Mouse (Mus musculus) hindbrain, embryonic 15.5 days (tissue): ENCODE measurements around the gene Csmd2. TPM values are rescaled to one million over a fixed set of nuclear protein-coding genes. Genes with fewer than 3 reads are reported as not detected.

Source experiments
- ATAC-seq: fragments of 200-750 bp; cut with Nextera tagmentation; 2 replicates; pipeline ENCODE4 v1.8.0; 2017; ENCODE audit warnings: low read depth, moderate number of reproducible peaks, moderate TSS enrichment; ENCODE audit not compliant: low FRiP score
- H3K27ac ChIP-seq: fragments of 300-500 bp; sonication (generic); replicated peaks from 2 replicates; pipeline ENCODE4 v1.5.1; 2015; ENCODE audit warnings: mild to moderate bottlenecking, inconsistent platforms
- H3K27me3 ChIP-seq: fragments of 300-500 bp; sonication (generic); 2 replicates; pipeline ENCODE4 v1.6.1; 2015; ENCODE audit warnings: control low read depth, inconsistent platforms
- H3K36me3 ChIP-seq: fragments of 300-500 bp; sonication (generic); 2 replicates; pipeline ENCODE4 v1.6.1; 2015; ENCODE audit warnings: control low read depth, inconsistent platforms
- H3K4me1 ChIP-seq: fragments of 300-500 bp; sonication (generic); replicated peaks from 2 replicates; pipeline ENCODE4 v1.6.1; 2015; ENCODE audit warnings: control low read depth, inconsistent platforms
- H3K4me2 ChIP-seq: fragments of 300-500 bp; sonication (generic); 2 replicates; pipeline ENCODE4 v1.6.1; 2015; ENCODE audit warnings: moderate library complexity, mild to moderate bottlenecking, inconsistent platforms
- H3K4me3 ChIP-seq: fragments of 300-500 bp; sonication (generic); 2 replicates; pipeline ENCODE4 v1.5.1; 2015; ENCODE audit warnings: mild to moderate bottlenecking, inconsistent platforms
- H3K9ac ChIP-seq: fragments of 300-500 bp; sonication (generic); 2 replicates; pipeline ENCODE4 v1.6.1; 2015; ENCODE audit warnings: inconsistent platforms
- H3K9me3 ChIP-seq: fragments of 300-500 bp; sonication (generic); 2 replicates; pipeline ENCODE4 v1.6.1; 2016; ENCODE audit warnings: control low read depth, inconsistent platforms
- WGBS: fragments of 180-500 bp; shearing (Covaris S2); methylation state at CpG from one replicate; pipeline ENCODE4 v1.1.7; 2015; 5-methylcytosine and 5-hydroxymethylcytosine counted together
- polyA plus RNA-seq: library from polyadenylated mRNA; unstranded; fragments of >200 nt; fragmentation: Nextera tagmentation; extraction: Ambion mirVana; gene quantifications from 2 replicates; pipeline ENCODE4 v1.2.1, GENCODE M21; 2015

The Csmd2 gene
- polyA plus RNA-seq, 1 experiment from 2014 or later: 13.0 TPM

GRCm38 (mm10) chr4:128128546-128128945 is 140.9 kb downstream of the Csmd2 start:
- H3K27ac ChIP-seq: no peak overlapping the region
- no peak overlapping the region for H3K4me2 ChIP-seq
- no peak overlapping the region for H3K9ac ChIP-seq
- no peaks in the 10 kb centered on the region for H3K27me3 ChIP-seq
- WGBS: 67% methylated on average over 6 of the region's 6 CpGs
- H3K4me1 ChIP-seq: peaks cover 26% of the 10 kb centered on the region
- no peaks in the 10 kb centered on the region for H3K9me3 ChIP-seq
- no peak overlapping the region for H3K4me3 ChIP-seq
- no peak for ATAC-seq
- no peaks in the 10 kb centered on the region for H3K36me3 ChIP-seq

DNA sequence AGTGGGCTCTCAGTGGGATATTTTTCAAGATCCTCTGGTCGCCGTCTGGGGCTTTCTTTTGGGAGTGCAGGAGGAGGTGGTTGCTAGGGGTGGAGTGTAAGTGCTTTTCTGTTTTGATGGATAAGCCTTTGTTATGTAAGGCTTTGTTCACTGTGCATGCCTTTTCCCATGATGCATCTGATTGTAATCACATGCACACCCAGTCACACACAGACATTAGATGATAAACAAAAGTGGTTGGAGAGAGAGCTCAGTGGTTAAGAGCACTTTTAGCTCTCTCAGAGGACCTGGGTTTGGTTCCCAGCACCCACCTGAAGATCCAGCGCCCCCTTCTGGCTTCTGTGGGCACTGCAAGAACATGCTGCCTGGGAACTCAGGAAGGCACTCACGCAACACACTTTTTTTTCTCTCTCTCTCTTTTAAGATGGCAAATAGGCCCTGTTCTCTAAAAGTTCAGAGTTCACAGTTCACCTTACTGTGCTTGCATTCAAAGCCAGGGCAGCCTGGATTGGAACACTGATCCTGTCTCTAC is 143.0 kb downstream of the Csmd2 start:
- 50% methylated on average over 4 of the region's 4 CpGs for WGBS
- no peak for ATAC-seq
- Histone ChIP-seq H3K9ac (no peak overlapping the region), H3K4me2 (no peak overlapping the region), H3K27ac (no peak overlapping the region), H3K9me3 (no peaks in the 10 kb centered on the region), H3K4me1 (peaks cover 47% of the 10 kb centered on the region), H3K27me3 (no peaks in the 10 kb centered on the region), H3K36me3 (no peaks in the 10 kb centered on the region), H3K4me3 (no peak overlapping the region)

- no peak overlapping the region for H3K9ac ChIP-seq
- 77% methylated on average over 4 of the region's 4 CpGs for WGBS
- H3K36me3 ChIP-seq: no peaks in the 10 kb centered on the region
- H3K4me3 ChIP-seq: no peak overlapping the region
- peaks cover 47% of the 10 kb centered on the region for H3K4me1 ChIP-seq
- no peak overlapping the region for H3K27ac ChIP-seq
- no peak for ATAC-seq
- H3K4me2 ChIP-seq: no peak overlapping the region
- H3K27me3 ChIP-seq: no peaks in the 10 kb centered on the region
- H3K9me3 ChIP-seq: no peaks in the 10 kb centered on the region
Measured at GRCm38 (mm10) chr4:128131666-128132065, 144.0 kb downstream of the Csmd2 start.

DNA sequence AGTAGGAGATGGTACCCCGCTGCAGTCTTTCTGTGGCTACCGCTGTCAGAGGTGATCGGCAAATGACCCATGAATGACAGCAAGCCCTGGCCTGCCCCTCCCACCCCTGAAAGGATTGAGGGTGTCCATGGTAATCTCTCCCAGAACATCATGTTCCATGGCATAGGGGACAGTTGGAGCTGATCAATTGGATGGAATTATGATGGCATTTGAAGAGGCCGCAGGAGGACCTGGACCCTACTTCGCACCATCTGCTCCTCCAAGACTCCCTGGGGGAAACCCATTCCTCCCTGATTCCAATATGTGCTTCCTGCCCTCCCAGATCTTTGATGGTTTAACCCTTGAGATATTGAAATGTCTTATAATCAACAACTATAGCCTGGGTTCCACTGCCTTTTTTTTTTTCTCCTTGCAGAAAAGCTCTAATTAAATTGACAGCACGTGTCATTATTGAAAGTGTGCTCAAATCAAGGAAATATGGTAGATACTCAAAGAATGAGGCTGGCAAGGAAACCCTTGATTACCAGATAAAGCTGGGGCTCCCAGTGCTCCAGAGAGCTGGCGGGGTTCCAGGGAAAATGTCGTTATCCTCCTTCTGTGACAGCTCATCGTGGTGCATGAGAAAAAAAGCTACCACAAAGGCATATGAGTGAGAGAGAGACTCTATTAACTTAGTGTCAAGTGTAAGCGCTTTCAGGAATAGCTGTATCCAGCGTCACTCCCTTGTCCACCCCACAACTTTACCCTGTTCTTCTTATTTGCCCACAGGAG is 145.4 kb downstream of the Csmd2 start:
- 49% methylated on average over 11 of the region's 11 CpGs for WGBS
- no peak overlapping the region for H3K4me2 ChIP-seq
- no peaks in the 10 kb centered on the region for H3K9me3 ChIP-seq
- H3K9ac ChIP-seq: no peak overlapping the region
- peaks cover 47% of the 10 kb centered on the region for H3K4me1 ChIP-seq
- ATAC-seq: no peak
- H3K27ac ChIP-seq: peak overlapping the region; percentile 31; the same call in 1 of the 2 replicates
- no peaks in the 10 kb centered on the region for H3K27me3 ChIP-seq
- H3K4me3 ChIP-seq: no peak overlapping the region
- H3K36me3 ChIP-seq: no peaks in the 10 kb centered on the region

GRCm38 (mm10) chr4:128134348-128134994 is 146.8 kb downstream of the Csmd2 start:
- no peak overlapping the region; the same call in 1 of the 2 replicates for H3K9ac ChIP-seq
- H3K4me2 ChIP-seq: peak overlapping the region; percentile 28
- peaks cover 40% of the 10 kb centered on the region for H3K4me1 ChIP-seq
- no peaks in the 10 kb centered on the region for H3K36me3 ChIP-seq
- WGBS: 33% methylated on average over 11 of the region's 11 CpGs
- H3K27ac ChIP-seq: peak overlapping the region; percentile 65
- H3K4me3 ChIP-seq: no peak overlapping the region
- H3K27me3 ChIP-seq: no peaks in the 10 kb centered on the region
- no peaks in the 10 kb centered on the region for H3K9me3 ChIP-seq
- ATAC-seq: peak; percentile 74

DNA sequence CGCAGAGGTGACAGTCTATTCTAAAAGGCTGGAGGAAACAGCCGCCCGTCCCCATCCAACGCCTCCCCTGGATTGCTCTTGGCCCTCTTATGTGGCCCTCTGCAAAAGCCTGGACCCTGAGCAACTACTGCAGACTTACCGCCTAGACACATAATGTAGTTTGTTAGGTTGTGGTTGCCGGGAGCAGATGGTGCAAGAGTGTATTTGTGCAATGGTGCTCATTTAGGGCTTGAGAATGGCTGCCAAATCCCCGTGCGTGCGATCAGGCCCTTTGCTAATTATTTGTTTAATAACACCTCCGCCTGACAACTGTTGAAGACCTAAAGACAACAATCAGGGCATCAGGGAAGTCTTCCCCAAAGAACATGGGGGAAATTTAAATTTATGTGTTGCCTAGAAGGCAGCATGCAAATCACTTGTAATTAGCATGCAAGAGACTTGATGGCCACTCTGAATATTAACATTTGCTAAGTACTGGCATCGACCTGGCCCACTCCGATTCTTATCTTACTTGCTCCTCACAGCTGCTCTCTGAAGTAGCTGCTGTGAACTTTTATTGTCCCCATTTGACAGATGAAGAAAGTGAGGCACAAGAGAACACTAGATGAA is 147.5 kb downstream of the Csmd2 start:
- Histone ChIP-seq H3K27me3 (no peaks in the 10 kb centered on the region), H3K9me3 (no peaks in the 10 kb centered on the region), H3K36me3 (no peaks in the 10 kb centered on the region), H3K4me2 (peak overlapping the region; percentile 28), H3K4me3 (no peak overlapping the region), H3K27ac (peak overlapping the region; percentile 65), H3K9ac (no peak overlapping the region), H3K4me1 (peaks cover 34% of the 10 kb centered on the region)
- 56% methylated on average over 12 of the region's 12 CpGs for WGBS
- ATAC-seq: no peak

DNA sequence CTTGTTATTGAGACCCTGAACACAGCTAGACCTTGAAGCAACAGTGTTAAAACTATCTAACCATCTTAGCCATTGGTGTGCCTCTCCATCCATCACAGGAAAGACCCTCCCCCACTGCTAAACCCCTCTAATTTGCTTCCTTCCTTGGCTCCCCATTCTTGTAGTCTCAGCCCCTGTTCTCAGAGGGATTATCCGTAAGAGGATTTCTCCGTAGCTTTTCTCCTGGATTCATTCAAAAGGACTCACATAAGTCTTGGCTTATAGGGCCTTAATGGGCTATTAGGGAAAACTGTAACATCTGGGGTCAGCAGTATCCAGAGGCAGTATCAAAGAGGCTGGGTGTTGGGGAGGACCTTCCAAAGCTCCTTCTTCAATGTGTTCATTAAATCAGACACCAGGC is 152.3 kb downstream of the Csmd2 start:
- no peak for ATAC-seq
- no peaks in the 10 kb centered on the region for H3K36me3 ChIP-seq
- H3K9me3 ChIP-seq: no peaks in the 10 kb centered on the region
- H3K4me3 ChIP-seq: no peak overlapping the region
- no peak overlapping the region for H3K9ac ChIP-seq
- no peak overlapping the region for H3K27ac ChIP-seq
- 72% methylated on average over 2 of the region's 2 CpGs for WGBS
- peaks cover 19% of the 10 kb centered on the region for H3K4me1 ChIP-seq
- H3K27me3 ChIP-seq: no peaks in the 10 kb centered on the region
- no peak overlapping the region for H3K4me2 ChIP-seq

DNA sequence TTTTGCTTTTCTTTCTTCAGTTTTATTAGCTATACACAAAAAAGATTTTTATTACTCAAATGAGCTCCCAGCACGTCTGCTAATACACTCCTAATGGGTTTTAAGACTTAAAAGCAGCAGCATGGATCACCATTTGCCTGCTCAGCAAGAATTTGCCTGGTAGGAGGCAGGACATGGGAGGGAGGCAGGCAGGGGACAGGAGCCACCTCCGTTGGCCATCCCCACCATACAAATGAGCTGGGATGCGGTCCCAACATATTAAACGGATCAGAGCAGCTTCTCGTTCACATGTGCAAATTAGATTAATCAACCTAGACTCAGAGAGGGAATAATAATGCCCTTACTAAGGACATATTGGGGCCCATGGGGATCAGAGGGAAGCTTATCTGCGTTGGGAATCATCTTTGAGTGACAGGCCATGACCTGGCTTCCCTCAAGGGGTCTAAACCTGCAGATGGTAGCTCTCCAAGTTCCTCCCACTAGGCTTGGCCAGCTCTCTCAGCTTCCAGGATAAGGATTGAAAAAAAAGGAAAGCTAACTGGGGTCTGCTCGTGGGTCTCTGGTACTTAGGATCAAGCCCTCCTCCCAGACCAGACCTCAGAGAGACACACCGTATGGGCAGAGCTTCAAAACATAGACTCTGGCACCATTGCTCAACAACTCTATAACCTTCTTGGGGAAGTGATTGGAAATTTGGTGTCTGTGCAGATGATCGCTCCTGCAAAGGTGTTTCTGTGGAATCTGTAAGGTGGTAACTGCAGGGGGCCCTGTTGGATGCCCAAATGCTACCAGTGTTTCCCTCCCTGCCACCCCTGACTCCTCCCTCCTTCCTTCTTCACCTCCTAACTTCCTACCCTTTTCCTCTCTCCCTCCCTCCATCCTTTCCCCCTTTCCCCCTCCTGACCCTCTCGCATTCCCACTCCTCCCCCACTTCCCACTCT is 153.8 kb downstream of the Csmd2 start:
- ATAC-seq: no peak
- Histone ChIP-seq H3K36me3 (no peaks in the 10 kb centered on the region), H3K4me1 (peaks cover 13% of the 10 kb centered on the region), H3K4me2 (no peak overlapping the region), H3K4me3 (no peak overlapping the region), H3K27ac (peak overlapping the region; percentile 26; the same call in 1 of the 2 replicates), H3K9me3 (no peaks in the 10 kb centered on the region), H3K9ac (no peak overlapping the region), H3K27me3 (no peaks in the 10 kb centered on the region)
- 41% methylated on average over 10 of the region's 10 CpGs for WGBS

DNA sequence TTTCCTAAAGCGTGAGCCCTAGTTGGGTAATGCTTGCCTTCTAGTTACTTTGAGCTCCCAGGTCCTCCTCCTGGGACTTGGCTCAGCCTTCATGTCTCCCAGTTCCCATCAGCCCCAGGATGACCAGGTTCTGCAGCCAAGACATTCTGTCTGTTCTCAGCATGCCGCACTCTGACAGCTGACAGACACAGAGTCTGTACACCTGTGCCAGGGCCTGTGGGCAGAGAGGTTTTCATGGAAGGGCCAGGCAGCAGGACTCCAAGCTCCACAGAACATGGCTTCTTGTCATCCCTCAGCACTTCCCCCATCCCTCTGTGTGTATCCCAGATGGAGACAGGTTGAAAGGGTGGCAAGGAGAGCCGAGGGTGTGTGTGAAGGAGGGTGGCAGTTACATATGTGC is 154.6 kb downstream of the Csmd2 start:
- Histone ChIP-seq H3K4me1 (peaks cover 13% of the 10 kb centered on the region), H3K9me3 (no peaks in the 10 kb centered on the region), H3K27me3 (no peaks in the 10 kb centered on the region), H3K4me2 (no peak overlapping the region), H3K4me3 (no peak overlapping the region), H3K36me3 (no peaks in the 10 kb centered on the region), H3K9ac (no peak overlapping the region), H3K27ac (no peak overlapping the region)
- WGBS: 71% methylated on average over 3 of the region's 3 CpGs
- ATAC-seq: no peak

- H3K9ac ChIP-seq: no peak overlapping the region
- no peaks in the 10 kb centered on the region for H3K9me3 ChIP-seq
- ATAC-seq: no peak
- H3K27me3 ChIP-seq: no peaks in the 10 kb centered on the region
- no peak overlapping the region for H3K4me2 ChIP-seq
- H3K36me3 ChIP-seq: no peaks in the 10 kb centered on the region
- WGBS: 88% methylated on average over 3 of the region's 3 CpGs
- peaks cover 13% of the 10 kb centered on the region for H3K4me1 ChIP-seq
- H3K27ac ChIP-seq: no peak overlapping the region
- H3K4me3 ChIP-seq: no peak overlapping the region
Measured at GRCm38 (mm10) chr4:128143147-128143546, 155.5 kb downstream of the Csmd2 start.

DNA sequence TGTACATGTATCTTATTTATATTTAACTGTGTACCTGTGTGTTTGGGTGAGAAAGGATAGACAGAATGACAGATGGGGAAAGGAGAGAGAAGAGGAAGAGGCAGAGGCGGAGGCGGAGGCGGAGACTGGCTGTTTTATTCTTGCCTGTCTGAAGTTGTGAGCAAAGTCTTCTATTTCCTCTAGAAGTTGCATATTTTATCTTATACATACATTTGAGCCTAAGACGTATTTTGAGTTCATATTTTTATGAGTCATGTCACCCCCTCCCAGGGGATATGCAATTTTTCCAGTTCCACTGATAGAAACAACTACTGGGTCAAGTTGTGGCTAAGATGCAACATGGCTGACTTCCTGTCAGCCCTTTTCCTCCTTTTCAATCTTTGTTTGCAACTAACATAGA is 161.9 kb downstream of the Csmd2 start:
- Histone ChIP-seq H3K36me3 (no peaks in the 10 kb centered on the region), H3K4me2 (no peak overlapping the region), H3K27me3 (no peaks in the 10 kb centered on the region), H3K9ac (no peak overlapping the region), H3K9me3 (no peaks in the 10 kb centered on the region), H3K4me1 (peaks cover 28% of the 10 kb centered on the region), H3K4me3 (no peak overlapping the region), H3K27ac (no peak overlapping the region)
- WGBS: 91% methylated on average over 4 of the region's 4 CpGs
- no peak for ATAC-seq
